Mouse (Mus musculus): Measurements from ENCODE around the gene Gsto2.

Gsto2 gene

DNA sequence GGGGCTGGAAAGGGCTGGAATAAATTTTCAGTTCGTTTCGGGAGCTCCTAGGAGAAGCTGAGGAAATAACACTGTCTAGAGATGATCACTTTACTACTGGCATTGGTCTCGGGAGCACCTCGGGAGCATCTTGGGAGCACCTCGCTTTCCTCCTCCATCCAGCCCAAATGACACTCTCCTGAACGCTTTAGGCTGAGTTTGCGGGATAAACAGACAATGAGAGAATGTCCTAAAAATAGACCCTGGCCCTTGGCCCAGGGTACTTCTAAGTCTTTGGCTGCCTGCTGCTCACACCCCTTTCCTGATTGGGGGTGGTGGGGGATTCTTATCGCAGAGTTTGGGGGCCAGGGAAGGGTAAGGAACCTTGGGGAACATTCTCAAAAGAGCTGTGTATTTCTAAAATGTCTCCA, 54.6 kb downstream of the Gsto2 start:
- DNase-seq (ENCODE audit: low spot score), result peak; percentile 15

- no peak for DNase-seq (ENCODE audit: low spot score)
Observed at GRCm38 (mm10) chr19:47925819-47926218, 60.5 kb downstream of the Gsto2 start.

- DNase-seq (ENCODE audit: low spot score), result no peak
Observed at GRCm38 (mm10) chr19:47927032-47927431, 61.7 kb downstream of the Gsto2 start.

- no peak for DNase-seq (ENCODE audit: low spot score)
Observed at GRCm38 (mm10) chr19:47929043-47929442, 63.7 kb downstream of the Gsto2 start.

- peak; percentile 9 for DNase-seq (ENCODE audit: low spot score)
Observed at GRCm38 (mm10) chr19:47931982-47932638, 66.8 kb downstream of the Gsto2 start.

DNA sequence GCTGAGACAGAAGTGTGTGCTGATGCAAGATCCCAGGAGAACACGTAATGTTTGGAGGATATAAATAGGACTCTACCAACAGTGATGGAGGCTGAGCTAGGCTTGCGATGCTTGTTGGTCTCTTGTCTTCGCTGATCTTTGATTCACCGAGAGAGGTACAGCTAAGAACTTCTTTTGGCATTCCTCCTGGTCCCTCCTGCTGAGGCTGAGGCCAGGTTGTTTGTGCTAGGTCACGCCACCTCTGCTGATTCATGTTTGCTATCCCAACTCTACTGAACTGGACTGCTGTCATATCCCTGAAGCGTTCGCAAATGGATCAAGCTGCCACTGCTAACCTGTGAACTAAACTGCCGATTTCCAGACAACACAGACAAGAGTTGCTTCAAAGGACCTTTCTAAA, 68.8 kb downstream of the Gsto2 start:
- no peak for DNase-seq (ENCODE audit: low spot score)

- peak; percentile 26 for DNase-seq (ENCODE audit: low spot score)
Observed at GRCm38 (mm10) chr19:47934636-47935238, 69.4 kb downstream of the Gsto2 start.

- no peak for DNase-seq (ENCODE audit: low spot score)
Observed at GRCm38 (mm10) chr19:47935530-47935929, 70.2 kb downstream of the Gsto2 start.
